Mouse (Mus musculus) T-helper 1 cell (primary cell): ENCODE measurements around the gene Slc4a7.

Source experiments
- in situ Hi-C: fragments of 300-600 bp; cut with MboI, MseI; formaldehyde crosslinking; loops from one replicate; pipeline ENCODE4 v1.15.1; 2025; ENCODE audit warnings: high pct_unique_total_duplicates

The Slc4a7 gene

DNA sequence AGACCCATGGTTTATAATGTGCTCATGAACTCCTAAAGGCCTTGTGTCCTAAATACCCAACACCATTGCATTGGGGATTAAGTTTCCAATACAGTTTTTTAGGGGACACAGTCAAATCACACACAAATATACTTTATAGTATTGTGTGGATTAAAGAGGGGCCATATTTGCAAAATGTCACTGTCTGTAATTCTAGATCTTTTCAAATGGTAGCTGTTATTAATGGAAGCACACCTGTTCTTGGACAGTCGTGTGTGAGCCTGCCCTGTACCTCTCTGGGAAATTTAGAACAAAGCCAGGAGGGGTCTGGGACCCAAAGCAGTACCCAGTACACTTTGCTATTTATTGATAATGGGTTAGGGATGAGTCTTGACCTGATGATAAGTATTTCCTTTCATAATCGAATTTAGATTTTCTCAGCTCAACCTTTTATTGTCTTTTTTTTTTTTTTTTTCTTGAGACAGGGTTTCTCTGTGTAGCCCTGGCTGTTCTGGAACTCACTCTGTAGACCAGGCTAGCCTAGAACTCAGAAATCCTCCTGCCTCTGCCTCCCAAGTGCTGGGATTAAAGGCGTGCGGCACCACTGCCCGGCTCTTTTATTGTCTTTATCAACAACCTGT, at the start of gene Slc4a7:
Gene Slc4a7, plus strand, starts transcription at position 570 of the 620 bp plus-strand sequence.
- in situ Hi-C loops, result no loop called here

DNA sequence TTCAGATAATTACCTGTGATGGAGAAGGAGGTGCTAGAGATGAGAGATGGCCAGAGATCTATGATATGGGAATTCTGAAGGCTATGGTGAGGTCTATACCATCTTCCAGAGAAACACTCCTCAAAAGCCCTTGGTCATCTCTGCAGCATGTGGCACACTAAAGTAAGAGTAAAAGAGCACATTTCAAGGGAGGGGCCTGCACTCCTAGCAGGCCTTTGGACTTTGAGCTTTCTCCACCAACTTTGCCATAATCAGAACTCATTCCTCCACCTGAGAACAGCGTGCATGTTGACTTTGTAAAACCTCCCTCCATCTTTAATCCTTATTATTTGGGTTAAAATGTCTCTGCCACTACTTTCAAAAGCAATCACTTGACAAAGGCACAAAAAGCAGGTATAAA, 31.5 kb upstream of the Slc4a7 start:
- in situ Hi-C loops, result loop anchor here (10.0 kb wide), 1 partner anchor 1316 kb away; no protein-coding TSS in a partner anchor

DNA sequence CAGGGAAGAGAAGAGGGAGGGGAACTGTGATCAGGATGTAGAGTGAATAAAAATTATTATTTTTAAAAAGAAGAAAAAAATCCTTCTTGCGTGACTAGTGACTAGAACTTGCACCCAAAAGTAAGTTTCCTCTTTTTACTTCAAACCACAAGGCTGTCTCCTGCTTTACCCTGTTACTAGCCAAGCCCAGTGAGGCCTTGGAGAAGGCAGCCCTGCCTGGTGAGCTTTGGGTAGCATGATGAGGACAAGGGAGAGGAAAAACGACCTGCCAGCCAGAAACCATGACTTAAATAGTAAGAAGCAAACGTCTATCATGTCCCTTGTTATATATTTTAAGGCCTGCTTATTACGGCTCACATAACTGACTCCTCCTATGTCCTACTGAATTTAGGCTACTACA, 20.5 kb upstream of the Slc4a7 start:
- in situ Hi-C loops, result no loop called here

DNA sequence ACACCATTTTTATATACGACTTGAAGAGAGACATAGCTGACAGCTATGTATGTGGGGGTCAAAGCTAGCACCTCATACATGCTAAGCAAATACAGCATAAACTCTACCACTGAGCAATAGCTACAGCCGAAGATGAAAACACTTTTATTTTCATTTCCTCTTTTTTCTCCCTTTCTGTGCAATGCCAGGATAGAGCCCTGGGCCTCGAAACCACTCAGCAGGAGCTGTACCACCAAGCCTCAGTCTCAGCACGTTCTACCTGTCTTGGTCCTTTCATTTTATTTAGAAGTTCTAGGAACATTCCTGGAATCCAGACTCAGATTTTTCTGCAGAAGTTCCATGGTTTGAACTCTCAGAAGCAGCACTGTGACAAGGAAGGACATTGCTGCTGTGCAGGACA, 17.3 kb upstream of the Slc4a7 start:
- in situ Hi-C loops, result no loop called here

DNA sequence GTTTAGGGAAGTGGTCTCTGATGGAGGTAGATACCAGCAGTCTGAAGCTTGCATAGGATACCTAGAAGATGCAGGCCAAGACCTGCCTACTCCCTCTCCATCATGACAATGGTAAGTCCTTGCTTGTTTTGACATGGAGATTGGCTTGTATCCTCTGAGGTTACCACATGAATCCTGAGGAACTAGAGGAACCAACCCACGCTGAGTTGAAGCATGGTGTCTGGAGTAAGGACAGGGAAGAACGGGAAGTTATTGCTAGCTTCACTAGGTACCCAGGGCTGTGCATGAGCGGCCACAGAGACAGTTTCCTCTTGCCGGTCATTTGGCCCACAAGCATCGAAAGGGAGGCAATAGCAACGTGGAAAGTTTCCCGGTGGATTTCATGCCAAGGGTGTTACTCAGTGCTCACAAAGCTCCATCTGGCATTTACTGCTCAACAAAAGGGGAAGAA, 16.0 kb upstream of the Slc4a7 start:
- in situ Hi-C loops, result no loop called here

DNA sequence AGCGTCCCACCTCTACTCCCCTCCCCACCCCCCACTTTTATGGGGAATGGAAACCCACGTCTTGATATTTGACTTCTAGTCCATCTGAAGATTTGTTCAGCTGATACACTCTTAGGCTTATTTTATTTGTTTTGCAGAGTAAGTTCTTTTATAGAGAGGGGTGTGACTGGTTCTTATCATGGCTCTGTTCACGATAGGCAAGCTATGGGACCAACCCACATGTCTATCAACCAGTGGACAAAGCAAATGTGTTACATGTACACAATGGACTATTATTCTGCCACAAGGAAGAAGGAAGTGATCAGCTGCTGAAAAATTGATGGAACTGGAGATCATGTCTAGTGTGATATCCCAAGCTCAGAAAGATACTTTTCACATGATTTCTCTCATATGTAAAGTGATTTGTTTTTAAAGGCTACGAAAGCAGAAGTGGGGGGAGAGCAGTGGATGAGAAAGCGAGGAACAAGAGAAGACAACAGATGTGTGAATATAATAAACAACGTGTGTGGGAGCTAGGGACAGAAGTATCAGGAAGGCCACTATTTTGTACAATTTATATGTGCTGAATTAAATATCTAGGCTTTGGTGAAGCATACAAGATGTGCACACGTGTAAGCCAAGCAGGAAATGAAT, 14.7 kb upstream of the Slc4a7 start:
- in situ Hi-C loops, result no loop called here

DNA sequence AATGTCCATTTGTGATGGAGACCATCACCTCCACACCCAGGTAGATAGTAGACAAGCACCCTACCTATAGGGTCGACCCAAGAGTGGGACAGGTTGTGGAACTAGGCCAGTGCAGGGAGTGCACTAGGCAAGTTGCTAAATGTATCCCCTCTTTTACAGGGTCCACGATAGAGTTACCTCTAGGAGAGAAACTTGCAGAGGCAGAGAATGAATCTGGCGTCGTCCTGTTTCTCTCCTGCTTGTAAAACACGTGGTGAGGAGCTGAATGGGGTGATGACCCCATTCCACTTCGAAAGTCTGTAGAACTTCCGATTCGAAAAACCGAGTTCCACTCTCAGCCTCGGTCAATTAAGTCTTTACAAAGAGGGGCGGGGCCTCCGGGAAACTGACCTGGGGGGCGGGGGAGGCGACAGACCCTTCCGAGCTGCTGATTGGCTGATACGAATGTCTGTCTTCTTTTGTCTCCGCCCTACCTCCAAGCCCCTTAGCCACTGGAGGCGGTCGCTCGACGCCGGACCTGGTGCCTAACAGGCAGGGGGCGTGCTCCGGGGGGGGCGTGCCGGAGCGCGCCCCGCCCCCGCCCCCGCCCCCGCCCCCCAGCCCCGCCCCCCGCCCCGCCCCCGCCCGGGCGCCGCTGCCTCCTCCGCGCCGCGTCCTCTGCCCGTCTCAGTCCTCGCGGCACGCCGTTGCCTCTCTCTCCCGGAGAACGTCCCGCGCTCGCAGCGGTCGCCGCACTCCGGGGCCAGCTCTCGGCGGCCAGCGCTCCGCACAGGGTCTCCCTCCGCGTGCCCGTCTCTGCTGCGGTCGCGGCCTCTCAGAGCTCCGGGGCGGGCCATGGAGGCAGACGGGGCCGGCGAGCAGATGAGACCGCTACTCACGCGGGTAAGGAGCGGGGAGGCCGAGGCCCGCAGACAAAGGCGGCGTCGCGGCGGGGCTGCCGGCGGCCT, 593 bp downstream of the Slc4a7 start:
- in situ Hi-C loops, result no loop called here

DNA sequence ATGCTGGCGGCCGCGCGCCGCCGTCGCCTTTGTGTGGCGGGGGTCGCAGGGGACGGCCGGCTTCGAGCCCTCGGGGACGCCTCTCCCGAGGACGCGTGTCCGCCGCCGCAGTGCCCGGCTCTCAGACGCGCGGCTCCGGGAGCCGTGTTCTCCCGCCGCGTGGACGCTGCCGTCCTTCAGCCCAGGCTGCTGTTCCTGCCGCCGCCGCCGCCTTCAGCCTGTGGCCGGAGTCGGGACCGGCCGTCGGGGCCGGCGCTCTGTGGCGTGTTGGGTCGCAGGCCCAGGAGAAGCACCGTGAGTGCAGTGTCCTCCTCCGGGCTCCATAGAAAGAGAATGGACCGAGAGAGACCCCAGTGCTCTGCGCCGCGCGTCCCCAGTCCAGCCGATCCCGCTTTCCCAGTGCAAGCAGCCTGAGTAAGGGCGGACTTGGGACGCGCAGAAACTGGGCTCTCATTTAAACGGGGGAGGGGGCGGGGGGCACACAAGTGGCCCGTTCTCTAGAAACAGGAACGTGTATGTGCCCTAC, 1.3 kb downstream of the Slc4a7 start:
- in situ Hi-C loops, result no loop called here

DNA sequence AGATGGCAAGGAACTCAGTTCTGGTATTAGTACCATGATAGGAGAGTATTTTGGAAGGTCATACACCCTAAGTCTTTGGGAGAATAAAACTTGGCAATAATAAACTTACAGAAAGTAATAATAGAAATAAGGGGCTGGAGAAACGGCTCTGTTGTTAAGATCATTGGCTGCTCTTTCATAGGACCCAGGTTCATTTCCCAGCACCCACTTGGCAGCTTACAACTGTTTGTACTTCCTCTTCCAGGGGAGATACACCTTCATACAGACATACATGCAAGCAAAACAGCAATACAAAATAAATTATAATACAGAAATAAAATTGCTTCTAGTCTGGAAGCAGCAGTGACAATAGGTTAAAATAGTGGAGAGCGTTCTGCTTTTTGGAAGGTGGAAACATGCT, 2.6 kb downstream of the Slc4a7 start:
- in situ Hi-C loops, result no loop called here

DNA sequence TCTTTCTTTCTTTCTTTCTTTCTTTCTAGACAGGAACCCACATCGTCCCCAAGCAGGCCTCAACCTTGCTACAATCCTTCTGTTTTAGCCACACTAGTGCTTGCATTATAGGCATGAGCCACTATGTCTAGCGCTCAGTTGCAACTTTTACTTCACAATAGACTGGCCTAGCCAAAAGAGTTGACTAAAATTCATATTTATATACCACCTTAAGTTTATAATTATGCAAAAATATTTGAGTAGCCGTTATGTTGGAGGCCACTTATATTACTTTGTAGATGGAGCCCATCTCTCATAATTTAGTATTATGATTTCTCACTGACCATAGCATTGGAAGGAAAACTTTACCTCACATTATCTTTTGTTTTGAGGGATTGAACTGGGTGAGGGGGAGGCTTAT, 3.0 kb downstream of the Slc4a7 start:
- in situ Hi-C loops, result no loop called here

DNA sequence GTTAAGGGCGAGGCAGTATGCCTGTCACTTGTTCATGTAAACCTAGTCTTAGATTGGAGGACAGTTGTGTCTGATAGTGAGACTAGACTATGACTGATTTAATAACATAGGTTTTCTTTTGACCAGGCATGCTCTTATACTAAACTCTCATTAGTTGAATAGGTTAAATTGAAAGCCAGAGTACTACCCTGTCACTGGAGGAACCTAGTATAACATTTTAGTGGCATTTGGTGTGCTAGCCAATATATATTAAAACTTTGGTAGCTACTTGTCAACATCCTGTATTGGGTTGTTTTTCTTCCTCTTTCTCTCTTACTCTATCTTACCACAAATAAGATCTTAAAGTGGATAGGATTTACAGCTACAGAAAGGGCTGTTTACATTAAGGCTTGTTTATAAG, 4.3 kb downstream of the Slc4a7 start:
- in situ Hi-C loops, result no loop called here

DNA sequence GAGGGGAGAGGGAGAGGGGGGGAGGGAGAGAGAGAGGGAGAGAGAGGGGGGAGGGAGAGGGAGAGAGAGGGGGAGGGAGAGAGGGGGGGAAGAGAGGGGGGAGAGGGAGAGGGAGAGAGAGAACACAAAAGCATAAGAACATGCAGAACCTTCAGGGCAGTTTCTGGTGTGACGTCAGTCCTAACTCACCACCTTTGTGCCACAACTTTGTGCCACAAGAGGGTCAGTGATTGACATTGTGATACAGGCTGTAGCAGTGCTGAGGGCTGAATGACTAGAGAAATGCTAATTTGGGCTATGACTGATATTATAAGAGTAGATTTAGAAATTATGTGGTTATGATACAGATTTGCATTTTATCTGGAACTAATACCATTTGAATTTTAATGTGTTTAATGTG, 5.0 kb downstream of the Slc4a7 start:
- in situ Hi-C loops, result no loop called here

DNA sequence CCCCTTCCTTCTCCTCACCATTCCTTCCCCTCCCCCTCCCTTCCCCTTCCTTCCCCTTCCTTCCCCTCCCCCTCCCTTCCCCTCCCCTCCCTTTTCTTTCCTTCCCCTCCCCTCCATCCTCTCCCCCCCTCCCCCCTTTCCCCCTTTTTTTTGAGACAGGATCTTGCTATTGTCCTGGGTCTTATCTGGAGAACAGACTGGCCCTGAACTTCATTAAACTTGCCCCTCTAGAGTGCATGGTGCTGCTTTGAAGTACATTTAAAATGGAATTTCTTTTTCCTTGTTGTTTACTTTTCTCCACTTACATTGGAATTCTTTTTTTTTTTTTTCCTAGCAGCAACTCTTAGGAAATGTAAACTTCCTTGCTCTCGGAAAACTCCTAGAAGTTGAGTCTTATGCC, 6.9 kb downstream of the Slc4a7 start:
- in situ Hi-C loops, result no loop called here

DNA sequence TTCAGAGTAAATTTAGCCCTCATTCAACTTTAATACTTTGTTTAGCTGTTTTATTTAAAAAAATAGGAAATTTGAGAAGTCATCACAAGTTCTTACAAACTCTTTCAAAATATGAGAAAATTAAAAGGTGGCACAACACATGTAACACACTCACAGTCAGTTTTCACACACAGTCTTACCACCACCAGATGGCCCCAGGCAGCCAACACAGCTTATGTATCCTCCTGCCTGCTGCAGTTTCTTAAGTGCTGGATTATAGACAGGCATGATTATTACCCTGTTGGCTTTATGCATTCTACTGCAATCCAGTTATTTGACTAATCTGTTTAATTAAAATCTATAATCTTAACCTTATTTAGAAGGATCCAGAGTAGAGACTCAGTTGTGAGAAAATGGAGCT, 12.1 kb downstream of the Slc4a7 start:
- in situ Hi-C loops, result no loop called here

DNA sequence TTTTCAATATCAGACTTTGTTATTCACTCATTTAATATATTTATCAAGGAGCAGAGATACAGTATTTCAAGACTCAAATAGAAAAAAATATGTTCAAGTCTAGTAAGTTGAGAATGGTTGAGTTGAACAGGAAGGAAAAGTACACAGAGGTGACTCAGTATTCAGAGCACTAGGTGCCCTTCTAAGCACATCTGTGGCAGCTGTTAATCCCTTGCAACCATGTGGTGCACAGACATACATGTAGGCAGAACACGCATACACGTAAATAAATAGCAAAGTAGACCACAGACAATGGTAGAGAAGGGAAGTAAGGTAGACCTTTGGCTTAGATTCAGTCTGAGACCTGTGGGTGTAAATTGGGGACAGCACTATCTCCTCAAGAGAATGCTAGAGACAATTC, 13.7 kb downstream of the Slc4a7 start:
- in situ Hi-C loops, result no loop called here

DNA sequence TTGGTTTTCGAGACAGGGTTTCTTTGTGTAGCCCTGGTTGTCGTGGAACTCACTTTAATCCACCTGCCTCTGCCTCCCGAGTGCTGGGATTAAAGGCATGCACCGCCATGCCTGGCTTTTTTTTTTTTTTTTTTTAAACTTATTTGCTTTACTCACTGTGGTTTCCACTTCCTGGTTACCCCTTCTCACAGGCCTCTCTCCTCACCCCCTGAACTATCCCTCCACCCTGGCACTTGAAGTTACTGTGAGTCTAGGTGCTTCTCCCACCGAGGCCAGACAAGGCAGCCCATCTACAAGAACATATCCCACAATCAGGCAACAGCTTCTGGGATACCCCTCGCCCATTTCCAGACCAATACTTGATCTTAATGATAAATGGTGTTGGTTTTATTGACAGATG, 14.8 kb downstream of the Slc4a7 start:
- in situ Hi-C loops, result no loop called here

DNA sequence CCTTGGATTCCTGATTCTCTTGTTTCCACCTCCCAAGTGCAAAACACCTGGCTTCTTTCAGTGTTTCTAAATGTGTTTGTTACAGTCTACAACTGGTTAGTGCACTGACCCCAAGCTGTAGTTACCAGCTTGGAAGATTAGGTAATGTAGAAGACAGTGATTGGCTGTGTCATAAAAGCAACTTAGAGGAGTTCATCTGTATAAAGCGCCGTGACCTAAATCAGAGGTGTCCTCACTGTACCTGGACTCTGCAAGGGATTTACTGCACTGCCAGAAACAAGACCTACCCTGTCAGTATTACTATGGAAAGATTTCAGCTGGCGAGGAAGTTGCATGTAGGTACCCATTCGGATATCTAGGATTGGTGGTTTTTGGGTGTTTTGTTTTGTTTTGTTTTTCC, 16.5 kb downstream of the Slc4a7 start:
- in situ Hi-C loops, result no loop called here

DNA sequence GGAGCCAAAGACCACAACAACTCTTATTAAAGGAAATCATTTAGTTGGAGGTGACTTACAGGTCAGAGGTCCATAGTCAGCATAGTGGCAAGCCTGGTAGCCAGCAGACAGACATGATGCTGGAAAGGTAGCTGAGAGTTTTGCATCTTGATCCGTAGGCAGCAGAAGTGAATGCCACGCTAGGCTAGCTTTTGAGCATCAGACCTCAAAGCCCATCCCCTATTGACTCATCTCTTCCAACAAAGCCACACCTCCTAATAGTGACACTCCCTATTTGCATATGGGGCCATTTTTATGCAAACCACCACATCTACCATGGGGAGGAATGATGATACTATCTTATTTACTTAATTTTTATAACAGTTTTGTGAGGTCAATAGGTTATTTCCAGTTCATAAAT, 79.1 kb downstream of the Slc4a7 start:
- in situ Hi-C loops, result no loop called here

DNA sequence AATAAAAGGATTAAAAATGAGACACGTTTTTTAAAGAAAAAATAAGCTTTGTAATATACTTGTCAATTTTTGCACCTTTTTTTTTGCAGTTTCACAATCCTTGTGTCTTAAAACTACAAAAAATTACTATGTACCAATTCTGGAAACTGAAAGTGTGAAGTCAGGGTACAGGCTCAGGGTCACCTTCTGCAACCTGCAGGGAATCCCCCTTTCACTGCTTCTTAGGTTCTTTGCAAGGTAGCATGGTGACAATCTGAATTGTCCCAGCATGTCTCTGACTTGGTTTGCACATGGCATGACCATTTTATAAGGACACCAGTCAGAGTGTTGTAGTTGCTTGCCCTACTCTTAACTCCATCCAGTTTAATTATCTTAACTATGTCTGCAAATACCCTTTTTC, 82.1 kb downstream of the Slc4a7 start:
- in situ Hi-C loops, result no loop called here

DNA sequence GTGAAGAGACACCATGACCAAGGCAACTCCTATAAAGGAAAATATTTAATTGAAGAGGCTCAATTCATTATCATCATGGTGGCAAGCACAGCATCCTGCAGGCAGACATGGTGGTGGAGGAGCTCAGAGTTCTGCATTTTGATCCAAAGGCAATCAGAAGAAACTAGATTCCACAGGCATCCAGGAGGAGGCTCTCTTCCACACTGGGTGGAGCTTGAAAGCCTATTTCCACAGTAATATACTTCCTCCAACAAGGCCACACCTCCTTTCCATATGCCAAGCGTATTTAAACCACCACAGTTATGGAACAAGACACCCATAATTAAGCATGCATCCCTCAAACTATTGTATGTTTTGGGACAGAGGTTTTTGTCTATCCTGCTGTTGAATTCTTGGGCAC, 84.9 kb downstream of the Slc4a7 start:
- in situ Hi-C loops, result no loop called here

DNA sequence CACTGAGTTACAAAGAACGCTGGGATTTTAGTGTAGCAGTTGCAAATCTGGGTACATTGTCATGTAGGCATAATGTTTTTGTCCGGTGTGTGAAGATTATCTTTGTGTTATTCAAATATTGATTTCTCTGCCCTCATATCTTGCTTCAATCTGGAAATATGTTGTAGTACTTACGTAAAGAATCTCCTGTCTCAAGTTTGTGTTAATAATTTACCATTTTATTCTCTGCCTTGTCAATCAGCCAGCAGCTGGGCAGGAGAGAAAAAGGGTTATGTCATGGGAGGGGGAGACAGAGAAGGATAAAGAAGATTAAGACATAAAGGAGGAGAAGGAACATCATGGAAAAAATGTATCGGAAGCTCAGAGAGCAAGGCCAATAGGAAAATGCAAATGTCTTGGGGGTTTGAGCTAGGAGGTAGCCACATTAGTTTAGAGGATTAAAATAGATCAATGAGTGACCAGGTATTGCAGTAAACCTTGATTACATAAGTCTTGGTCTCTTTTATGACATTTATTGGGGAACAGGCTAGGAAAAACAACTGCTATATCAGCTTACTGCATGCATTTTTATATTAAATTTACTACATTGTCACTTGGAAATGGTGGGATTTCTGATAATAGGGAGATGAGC, 87.9 kb downstream of the Slc4a7 start:
- in situ Hi-C loops, result no loop called here

DNA sequence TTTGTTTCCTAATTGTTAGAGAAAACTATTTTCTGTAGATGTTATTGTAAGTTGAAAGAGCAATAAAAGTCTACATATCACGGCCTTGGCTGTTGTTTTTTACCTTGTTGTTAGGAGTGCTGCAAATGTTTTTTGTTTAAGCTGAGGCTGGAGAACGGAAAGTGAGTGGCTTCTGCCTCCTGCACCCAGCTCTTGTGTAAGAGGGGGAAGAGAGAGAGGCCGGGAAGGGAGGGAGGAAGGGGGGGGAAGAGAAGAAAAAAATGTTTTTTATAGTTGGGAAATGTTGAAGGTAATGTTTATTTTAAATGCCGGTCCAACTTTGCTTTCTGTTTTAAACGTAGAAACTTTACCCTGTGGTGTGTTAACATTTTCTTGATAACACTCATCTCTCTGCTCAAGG, 97.8 kb downstream of the Slc4a7 start:
- in situ Hi-C loops, result loop anchor here (10.0 kb wide), 1 partner anchor 1115 kb away; no protein-coding TSS in a partner anchor
